Mouse (Mus musculus): ENCODE data around the gene Pomc.

DNA sequence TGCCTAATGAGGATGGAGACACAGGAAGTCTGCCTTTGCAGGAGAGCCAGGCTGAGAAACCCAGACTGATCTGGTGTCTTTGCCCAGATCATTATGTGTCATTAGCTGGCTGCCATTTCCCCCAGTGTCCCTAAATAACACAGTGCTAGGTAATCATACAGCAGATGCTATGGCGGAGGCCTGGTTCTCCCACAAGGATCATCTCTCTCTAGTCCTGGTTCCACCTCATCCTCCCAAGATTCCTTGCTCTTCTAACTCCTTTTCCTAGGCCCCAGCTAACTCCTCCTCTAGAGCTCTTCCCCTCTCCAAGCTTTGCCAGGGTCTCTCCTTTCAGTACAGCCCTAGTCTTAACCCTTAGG is 26.2 kb downstream of the Pomc start:
- TF ChIP-seq CTCF (IDR thresholded peaks at IDR 0.05; ENCODE audit: low read depth, low read length) (no peak), POLR2A (IDR thresholded peaks at IDR 0.05; ENCODE audit: extremely low read depth, insufficient read depth, low read length) (no peak)

Data from liver, adult 2 months (tissue).